Mouse (Mus musculus) kidney, adult 10 weeks (tissue): Measurements from ENCODE around the gene Bysl. TPM values are rescaled to one million over a fixed set of nuclear protein-coding genes. Genes with fewer than 3 reads are reported as not detected.

Experiments
- polyA plus RNA-seq: library from polyadenylated mRNA; stranded (reverse); fragments of 350-450 nt; fragmentation: Illumina TruSeq; extraction: RNeasy Lipid Tissue Mini Kit (QIAGEN cat#74804); gene quantifications from one replicate; pipeline ENCODE4 v1.2.3, GENCODE M21; 2014; ENCODE audit warnings: low read depth, low replicate concordance

Bysl gene
- 1.1 TPM for polyA plus RNA-seq

GRCm38 (mm10) chr17:47610849-47611660, at the start of gene Bysl, which contains the start of the genes Med20 and Gm20517:
Gene Bysl (minus strand): TSS chr17:47611492.
Gene Med20 (plus strand): TSS chr17:47611582.
Gene Gm20517 (plus strand): TSS chr17:47611589.

GRCm38 (mm10) chr17:47630678-47631065, 19.4 kb upstream of the Bysl start, which contains the start of gene Usp49:
Gene Usp49 (plus strand): TSS chr17:47630690.

Other genes with a start within 250 kb of the Bysl start
- 47.9 TPM for gene Mrps10, start 242.6 kb downstream of the Bysl start, polyA plus RNA-seq
- not detected for gene Guca1b, start 226.1 kb downstream of the Bysl start, polyA plus RNA-seq
- not detected for gene Guca1a, start 210.9 kb downstream of the Bysl start, polyA plus RNA-seq
- 0.44 TPM for gene AI661453, start 174.9 kb downstream of the Bysl start, polyA plus RNA-seq
- not detected for gene 1700001C19Rik, start 174.1 kb downstream of the Bysl start, polyA plus RNA-seq
- 3.5 TPM for gene Taf8, start 109.2 kb downstream of the Bysl start, polyA plus RNA-seq
- gene Ccnd3, start 106.4 kb downstream of the Bysl start, polyA plus RNA-seq, result 5.0 TPM
- 10.3 TPM for gene Med20, start 90 bp upstream of the Bysl start, polyA plus RNA-seq
- gene Gm20517, start 97 bp upstream of the Bysl start, polyA plus RNA-seq, result 0.28 TPM
- 2.1 TPM for gene Usp49, start 19.2 kb upstream of the Bysl start, polyA plus RNA-seq
- 19.2 TPM for gene Tomm6, start 76.9 kb upstream of the Bysl start, polyA plus RNA-seq
- gene Frs3, start 77.5 kb upstream of the Bysl start, polyA plus RNA-seq, result 2.4 TPM
- not detected for gene Gm21981, start 83.0 kb upstream of the Bysl start, polyA plus RNA-seq
- gene Prickle4, start 83.2 kb upstream of the Bysl start, polyA plus RNA-seq, result not detected
- not detected for gene Pgc, start 115.3 kb upstream of the Bysl start, polyA plus RNA-seq
- gene Tfeb, start 125.5 kb upstream of the Bysl start, polyA plus RNA-seq, result not detected
- gene Mdfi, start 223.2 kb upstream of the Bysl start, polyA plus RNA-seq, result not detected